Mouse (Mus musculus) heart, postnatal 14 days (tissue): Measurements from ENCODE around the gene Gse1. TPM values are rescaled to one million over a fixed set of nuclear protein-coding genes. Genes with fewer than 3 reads are reported as not detected.

Experiments
- DNase-seq, 2 experiments: peaks; one replicate each; pipeline ENCODE4 v3.0.0; 2021 to 2022
- intact Hi-C: fragments of 180-260 bp; cut with DNase I; formaldehyde crosslinking; loops from one replicate; pipeline ENCODE4 v1.15.1; 2025
- total RNA-seq, 2 experiments: library from RNA; stranded (reverse); gene quantifications; 2 replicates each; pipeline ENCODE4 v1.2.3; 2021

Gse1 gene
- total RNA-seq, 2 experiments from 2014 or later: 29.0 to 33.1 TPM

DNA sequence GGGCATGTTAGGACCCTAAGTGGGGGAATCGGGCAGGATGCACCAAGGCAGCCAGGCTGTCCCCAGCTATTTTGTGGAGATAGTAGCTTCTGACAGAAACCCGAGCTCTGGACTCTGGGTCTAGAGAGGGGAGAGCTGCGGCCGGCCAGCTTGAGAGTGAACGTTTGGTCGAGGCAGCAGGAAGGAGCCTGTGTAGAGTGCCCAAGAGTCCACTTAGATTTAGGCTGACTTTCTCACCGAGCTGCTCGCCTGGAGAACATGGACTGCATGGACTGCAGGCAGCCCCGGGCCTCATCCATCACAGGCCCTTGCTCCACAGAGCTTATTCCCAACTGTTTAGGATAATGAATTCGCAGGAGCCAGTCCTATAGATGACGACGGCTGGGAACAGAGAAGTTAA is 322.2 kb downstream of the Gse1 start:
- intact Hi-C loops: no loop called here
- DNase-seq: no peak

DNA sequence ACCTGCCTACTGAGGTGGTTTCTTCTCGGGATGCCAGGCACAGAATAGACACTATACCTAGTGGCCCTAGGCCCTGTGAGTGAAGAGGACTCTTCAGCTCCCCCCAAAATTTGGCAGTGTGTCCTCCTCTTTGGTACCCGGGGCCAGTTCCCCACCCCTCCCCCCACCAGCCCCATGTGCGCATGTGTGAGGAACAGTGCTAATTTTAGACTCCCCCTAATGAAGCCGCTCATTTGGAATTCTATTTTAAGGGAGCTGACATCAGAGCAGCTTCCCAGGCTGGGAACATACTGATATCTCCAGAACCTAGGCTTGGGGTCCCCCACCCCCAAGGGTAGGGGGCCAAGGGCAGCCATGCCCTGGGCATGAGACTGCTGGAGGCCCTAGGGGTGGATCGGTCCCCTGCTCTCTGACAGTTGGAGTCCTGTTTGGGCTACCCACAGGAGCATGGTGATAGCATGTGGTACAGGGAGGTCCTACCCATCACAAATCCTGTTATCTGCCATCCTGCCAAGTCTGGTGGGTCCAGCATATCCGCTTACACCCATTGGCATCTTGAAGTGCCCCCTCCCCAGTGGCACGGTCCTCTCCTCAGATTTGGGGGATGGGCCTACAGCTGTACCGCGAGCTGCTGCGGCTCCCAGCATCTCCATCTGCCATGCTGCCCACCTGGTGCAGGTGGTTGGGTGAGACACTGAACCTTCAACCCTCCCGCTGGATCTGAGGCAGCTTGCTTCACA is 322.9 kb downstream of the Gse1 start:
- intact Hi-C loops: no loop called here
- no peak for DNase-seq

DNA sequence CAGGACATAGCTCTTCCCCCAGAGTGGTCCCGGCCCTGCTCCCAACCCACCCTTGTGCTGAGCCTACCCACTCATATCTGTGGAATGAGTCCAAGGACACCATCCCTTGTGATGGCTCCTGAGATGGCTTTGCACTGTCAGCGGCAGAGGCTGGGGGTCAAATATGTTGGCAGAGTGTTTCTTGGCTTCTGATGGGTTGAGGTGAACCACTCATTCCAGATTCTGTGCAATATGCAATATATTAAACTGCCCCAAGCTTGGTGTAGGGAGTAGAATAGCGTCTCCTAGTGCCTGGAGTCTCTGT is 323.4 kb downstream of the Gse1 start:
- no peak for DNase-seq
- intact Hi-C loops: no loop called here

DNA sequence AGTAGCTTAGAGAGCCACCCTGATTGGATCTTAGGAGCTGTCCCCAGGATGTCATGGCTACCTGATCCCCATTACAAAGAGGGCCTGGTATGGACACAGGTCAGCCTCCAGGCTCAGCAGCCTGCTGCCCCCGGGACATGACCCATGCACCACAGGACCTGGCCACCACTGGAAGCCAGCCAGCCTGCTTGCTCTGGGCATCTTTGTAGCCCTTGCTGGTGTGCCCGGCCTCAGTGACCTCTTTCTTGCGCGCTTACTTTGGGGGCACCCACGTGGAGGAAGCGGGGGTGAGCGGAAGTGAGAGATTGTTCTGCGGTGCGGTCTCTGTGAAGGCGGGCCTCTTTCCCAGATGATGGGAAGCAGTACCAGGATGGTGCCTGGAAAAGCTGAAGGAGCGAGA is 324.3 kb downstream of the Gse1 start:
- intact Hi-C loops: no loop called here
- no peak for DNase-seq

DNA sequence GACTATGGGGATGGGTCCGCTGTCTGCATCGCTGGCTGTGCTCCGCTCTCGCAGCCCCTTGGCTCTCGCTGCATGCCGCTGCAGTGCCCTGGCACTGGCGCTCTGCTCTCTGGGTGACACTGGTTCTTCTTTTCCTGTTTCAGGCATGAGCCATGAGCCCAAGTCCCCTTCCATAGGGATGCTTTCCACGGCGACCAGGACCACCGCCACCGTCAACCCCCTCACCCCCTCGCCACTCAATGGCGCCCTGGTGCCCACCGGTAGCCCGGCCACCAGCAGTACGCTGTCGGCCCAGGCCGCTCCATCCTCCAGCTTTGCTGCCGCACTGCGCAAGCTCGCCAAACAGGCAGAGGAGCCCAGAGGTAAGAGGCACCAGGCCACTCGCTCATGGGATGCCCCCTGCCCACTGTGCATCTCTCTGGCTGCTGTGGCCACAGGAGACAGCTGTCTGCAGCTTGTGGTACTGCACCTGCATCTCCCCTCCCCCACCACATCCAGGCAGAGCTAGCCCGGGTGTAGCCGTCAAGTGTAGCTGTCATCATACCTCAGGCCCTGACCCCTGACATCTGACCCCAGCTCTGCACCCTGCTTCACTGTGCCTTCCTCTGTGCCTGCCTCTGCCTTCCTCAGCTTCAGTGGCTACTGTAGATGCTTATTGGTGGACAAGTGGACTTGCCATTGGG is 325.3 kb downstream of the Gse1 start:
- intact Hi-C loops: no loop called here
- DNase-seq: no peak

DNA sequence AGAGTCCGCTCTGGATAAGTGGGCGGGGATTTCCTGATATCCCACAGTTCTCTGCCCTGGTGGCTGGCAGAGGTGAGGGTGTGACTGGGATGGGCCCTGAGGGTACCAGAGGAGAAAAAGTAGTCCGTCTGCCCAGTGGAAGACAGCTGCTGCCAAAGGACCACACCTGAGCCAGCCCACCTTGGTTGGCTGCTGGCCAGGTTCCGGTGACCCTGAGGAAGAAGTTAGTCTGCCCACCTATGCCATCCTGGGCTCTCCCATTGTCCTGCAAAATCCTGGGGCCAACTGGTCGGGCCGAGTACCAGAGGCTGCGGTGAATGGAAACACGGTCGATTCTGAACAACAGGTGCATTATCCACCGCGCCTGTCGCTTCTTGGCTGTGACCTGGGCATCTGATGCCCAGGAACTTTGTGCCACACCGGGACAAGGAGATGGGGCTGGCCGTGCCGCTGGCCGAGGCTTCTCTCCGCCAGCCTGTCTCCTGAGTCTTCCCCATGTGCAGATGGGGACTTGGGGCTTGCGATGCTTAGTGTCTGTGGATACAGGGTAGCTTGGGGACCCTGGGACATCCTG is 326.3 kb downstream of the Gse1 start:
- intact Hi-C loops: no loop called here
- no peak for DNase-seq

DNA sequence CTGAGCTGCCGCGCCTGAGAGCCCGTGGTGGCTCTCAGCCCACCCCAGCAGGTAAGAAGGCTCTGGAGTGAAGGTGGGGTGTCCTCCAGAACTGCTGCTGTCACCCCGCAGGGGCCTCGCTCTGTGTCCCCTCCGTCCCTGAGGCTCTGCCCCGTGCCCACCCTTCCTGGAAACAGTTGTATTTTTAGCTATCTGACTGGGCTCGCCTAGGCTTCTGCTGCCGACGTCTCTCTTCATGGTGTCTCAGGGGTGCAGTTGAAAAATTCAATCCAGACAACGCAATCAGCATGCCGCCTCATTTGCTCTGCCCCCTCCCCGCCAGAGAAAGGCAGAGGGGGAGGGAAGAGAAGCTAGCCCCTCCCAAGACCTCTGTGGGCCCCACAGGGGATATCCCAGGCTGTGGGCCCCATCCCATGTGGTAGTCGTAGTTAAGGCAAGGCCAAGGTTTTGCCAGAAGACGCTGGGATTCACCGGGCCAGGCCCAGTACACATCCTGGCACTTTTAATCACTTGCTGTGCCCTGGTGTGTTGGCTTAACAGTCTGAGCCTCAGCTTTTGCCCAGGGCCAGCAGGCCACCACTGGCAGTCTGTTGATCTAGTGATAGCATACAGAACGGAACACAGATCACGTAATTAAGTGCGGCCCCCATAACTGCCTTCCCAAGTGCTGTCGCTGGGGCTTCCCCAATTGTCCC is 328.1 kb downstream of the Gse1 start:
- DNase-seq: no peak

DNA sequence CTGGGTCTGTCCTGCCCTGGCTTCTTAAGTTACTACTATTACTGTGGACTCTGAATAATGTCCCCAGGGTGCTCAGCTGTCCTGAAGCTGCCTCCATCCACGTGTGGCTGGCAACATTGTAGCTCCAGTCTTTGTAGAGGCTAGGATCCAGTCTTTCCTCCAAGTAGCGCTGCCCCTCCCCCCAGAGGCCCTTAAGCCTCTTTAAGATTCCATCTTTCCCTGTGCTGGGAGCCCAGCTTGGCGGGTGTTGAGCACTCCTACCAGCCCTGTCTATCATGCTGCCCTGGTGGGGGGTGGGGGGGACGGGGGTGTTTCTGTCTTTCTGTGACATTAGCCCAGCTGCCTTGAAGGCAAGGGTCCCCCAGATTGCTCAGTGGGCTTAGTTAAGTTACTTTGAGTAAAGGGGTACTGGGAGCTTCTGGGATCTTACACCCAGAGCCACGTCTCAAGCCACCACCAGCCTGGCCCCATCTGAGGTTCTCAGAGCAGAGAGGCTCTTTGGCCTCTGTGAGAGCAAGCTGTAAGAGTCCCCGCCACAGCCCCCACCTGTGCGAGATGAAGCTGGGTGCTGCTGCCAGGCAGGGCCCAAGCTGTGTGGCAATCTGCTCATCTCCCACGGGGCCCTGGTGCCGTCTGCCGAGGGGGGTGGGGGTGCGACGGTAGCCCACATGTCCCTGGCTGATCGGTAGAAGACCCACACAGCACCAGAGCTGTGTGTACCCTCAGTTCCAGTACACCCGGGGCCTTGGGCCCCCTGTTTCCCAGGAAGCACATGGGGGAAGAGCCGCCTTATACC is 329.1 kb downstream of the Gse1 start:
- intact Hi-C loops: no loop called here
- DNase-seq: no peak

More for the DNA sequence above, 328.1 kb downstream of the Gse1 start:
- intact Hi-C loops: no loop called here

DNA sequence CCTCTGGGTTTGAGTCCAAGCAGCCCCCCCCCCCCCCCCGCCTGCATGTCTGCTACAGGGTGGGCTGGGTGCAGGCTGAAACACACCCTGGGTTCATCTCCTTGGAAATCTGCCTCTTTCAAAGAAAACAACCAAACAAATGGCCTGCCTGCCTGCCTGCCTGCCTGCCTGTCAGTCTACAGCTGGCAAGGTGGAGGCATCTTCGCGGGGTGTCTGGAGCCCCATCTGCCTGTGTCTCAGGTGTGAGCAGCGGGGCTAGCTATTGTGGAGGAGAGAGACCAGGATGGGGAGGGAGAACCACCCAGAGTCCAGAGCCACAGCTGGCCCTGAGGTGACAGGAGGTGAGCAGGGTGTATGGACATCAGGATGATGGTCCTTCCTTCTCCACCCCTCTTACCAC is 329.9 kb downstream of the Gse1 start:
- no peak for DNase-seq
- intact Hi-C loops: no loop called here

DNA sequence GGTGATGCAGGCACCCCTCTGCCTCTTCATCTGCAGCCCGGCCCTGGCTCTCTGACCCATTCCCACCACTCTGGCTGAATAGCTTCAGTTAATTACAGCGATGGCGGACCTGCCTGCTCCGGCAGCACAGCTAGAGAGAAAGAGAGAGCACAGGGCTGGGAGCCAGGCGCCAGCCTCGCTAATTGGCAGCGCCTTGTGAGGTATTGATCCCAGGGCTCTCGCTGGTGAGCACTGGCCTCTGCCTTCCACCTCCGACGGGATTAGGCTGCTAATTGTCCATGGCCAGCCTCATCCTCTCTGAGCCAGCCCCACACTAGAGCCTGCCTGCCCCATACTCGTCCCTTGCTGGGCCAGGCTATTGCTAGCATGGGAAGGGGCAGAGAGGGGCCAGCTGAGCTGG is 331.4 kb downstream of the Gse1 start:
- no peak for DNase-seq
- intact Hi-C loops: loop anchor here (2.0 kb wide), 1 partner anchor 19 kb away; no protein-coding TSS in a partner anchor

DNA sequence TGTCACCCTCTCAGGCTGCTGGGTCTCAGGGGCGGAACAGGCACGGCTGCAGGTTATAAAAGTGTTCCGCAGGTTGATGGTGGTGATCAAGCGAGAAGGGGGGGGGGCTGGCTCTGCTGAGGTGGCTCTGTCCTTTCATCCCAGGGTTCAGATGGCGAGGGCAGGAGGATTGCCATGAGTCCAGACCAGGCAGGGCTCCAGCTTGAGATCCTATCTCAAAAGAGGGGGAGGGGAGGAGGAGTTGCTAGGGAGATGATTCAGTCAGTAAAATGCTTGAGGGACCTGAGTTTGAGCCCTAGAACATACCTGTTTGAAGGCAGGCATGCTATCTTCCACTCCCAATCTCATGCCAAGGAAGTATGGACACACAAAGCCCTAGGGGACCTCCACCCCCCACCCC is 332.3 kb downstream of the Gse1 start:
- intact Hi-C loops: loop anchor here (2.0 kb wide), 1 partner anchor 20 kb away; no protein-coding TSS in a partner anchor

DNA sequence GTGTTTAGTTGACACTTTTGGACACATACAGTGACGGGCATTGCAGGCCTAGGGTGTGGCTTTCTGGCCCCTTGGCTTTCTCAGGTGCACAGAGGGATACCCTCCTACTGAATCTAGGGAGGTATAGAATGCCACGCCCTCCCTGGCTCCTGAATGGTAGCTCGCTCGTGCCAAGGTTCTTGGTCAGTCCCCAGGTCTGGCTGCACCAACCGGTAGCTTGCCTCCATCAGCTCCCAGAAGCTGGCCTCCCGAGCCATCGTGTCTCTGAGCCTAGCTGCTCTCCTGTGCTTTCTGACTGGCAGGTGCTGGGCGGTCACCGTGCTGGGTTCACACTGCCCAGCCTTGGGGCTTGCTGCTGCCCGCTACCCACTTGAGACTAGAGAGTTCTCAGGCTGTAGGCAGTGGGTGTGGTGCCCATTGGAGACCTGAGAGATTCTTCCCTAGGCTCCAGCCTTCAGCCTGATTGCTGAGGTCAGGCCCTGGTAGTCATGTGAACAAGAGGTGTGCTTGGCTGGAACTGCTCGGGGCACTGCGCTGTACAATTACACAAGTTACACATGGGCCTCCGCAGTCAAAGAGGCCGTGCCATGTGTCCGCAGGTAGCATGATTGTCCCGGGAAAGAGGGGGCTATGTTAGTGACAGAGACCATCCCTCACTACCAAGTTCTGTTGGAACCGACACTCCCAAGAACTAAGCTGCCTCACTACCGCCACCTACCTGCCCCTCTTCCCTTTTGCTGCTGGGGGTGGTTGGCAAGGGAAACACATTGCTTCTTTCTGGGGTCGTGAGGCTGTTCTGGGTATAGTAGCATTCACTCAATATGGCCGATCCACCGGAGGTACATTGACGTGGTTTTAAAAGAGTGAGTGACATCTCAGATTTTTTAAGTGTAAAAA is 333.5 kb downstream of the Gse1 start:
- intact Hi-C loops: loop anchor here (2.0 kb wide), 1 partner anchor 21 kb away; no protein-coding TSS in a partner anchor
- DNase-seq: peak in 1 of 2 experiments; percentile 53

More for the DNA sequence above, 332.3 kb downstream of the Gse1 start:
- DNase-seq: no peak

DNA sequence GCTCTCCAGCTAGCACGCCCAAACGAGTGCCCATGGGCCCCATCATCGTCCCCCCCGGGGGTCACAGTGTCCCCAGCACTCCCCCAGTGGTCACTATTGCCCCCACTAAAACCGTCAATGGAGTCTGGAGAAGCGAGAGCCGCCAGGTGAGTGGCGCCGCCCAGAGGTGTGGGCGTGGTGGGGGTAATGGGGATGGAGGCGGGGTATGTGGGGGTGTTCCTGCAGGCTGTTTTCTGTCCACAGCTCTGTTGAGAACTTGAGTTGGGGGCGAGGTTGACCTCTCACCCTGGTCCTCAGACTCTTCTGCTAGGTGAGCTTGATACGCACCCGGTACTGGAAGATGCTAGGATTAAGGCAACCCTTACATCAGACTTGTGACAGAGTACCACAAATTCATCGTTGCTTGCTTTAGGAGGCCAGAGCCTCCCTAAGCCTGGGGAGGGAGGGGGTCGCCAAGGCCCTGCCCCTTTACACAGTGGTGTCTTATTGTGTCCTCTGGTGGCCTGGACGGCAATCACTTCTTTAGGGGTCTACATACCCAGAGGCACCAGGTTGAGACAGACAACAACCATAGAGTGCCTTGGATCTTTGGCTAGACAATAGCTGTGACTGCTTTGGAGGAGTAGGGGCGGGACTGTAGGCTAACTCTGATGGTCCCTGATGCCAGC is 334.6 kb downstream of the Gse1 start:
- DNase-seq: no peak
- intact Hi-C loops: no loop called here

DNA sequence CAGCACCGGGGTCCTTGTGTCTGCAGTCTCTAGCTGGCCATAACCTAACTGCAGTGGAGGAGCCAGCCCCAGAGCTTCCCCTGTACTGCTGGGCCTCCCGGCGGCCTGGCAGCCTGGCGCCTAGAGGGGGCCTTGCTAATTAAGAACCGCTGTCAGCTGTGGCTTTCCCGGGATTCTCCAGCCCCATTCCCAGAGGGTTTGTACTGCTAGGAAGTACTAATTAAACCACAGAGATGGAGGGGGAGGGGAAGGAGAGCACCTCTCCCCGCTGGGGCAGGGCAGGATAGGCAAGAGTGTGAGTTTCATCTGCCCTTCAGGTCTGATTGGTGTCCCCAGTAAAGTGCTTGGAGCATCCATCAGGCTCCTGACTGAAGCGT is 335.1 kb downstream of the Gse1 start:
- intact Hi-C loops: no loop called here
- DNase-seq: no peak

DNA sequence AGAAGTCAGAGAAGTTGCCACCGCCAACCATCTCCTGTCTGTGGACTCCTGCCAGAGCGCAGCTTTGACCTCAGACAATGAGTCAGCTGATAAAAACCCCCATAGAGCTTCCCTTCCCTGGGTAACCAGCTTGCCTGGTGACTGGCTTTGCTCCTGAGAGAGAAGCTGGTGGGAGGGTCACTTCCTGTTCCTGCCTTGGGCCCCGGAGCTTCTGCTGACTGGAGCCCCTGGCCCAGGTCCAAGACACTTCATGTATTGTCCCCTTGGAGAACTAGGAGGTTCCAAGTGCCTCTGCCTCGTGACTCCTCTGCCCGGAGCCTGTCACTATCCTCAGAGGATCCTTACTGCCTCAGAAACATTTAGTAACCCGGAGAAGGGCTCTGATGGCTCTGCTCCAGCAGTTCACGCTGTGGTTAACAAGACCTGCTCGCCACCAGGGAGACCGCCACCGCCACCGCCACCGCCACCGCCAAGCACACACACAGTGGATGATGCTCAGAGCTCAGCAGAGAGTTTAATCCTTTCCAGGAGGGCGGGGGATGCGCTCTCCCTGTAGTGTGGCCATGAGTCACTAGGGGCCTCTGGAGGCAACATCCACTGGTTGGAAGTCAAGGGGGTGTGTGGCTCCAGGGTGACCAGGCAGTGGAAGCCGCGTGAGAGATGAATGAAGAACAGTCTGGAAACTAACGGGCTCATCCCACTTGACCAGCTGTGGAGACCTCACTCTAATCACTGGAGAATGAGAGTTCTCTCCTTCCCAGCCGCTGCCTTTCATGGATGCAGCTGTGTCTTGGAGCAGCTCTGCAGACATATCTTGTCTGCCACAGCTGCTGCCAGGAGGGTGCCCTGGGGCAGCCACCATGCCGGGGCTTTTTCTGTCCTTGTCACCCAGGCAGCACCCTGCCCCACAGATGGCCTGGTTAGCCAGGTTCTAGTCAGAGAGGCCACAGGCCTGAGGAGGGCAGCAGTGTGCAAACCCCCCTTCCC is 335.9 kb downstream of the Gse1 start:
- peak; percentile 90 to 91 for DNase-seq
- intact Hi-C loops: no loop called here

DNA sequence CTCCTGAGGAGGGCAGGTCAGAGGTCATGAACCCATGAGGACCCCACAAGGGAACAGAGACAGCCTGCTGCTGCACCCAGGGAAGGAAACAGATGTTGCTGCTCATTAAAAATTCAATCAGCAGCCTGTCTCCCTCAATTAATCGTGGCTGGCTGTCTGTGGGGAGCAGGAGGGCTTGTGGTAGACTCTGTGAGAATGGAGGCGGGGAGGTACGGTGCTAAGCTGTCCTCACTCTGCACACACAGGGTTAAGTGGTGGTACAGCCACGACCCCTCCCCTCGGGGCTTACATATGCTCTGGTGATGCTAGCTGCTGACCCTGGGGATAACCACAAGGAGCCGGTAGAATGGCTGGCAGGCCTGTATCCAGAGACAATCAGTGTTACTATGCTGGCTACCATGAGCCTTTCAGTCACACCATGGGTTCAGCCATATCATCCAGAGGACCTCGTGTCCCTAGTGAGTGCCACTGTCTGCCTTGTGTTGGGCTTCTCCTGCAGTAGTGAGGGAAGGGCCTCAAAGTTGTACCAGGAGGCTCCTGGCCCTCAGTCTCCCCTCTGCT is 337.0 kb downstream of the Gse1 start:
- DNase-seq: no peak
- intact Hi-C loops: no loop called here

DNA sequence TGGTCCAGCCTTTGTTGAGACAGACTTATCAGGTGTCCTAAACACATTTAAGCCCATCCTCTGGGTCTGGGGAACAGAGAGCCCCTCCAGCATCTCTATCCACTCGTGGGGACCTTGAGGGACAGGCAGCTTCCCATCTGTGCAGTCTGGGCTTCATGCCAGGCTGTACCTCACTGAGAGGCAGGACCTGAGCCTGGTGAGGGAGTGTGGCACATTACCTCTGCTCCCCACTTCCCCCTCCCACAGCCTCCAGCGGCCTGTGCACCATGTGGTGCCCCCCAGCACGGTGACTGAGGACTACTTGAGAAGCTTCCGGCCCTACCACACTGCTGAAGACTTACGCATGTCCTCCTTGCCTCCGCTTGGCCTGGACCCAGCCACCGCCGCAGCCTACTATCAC is 338.4 kb downstream of the Gse1 start:
- DNase-seq: no peak
- intact Hi-C loops: no loop called here
